13 mouse cellular contexts compared by ENCODE assay signal in genomic region chr5:106447951-106448797, GRCm38 (mm10). TPM values are rescaled to one million over a fixed set of nuclear protein-coding genes. Genes with fewer than 3 reads are reported as not detected.
DNase-seq lines count a peak whose midpoint lies in the region; ATAC-seq lines count a peak whose summit lies in the region.
"Had no signal": no experiment of that assay in that cellular context is flagged by ENCODE, and none has a peak within 500 bp of the region (broad histone marks: within the 10 kb centered on the region; RNA-seq: fewer than 3 reads in every experiment).

No protein-coding gene starts in this region.

- no peaks in the 10 kb centered on the region; the same call in 1 of the 2 replicates for H3K4me1 ChIP-seq in hindbrain, embryonic 11.5 days (replicated peaks; ENCODE audit: control insufficient read depth, insufficient read depth, low read length)
- H3K4me1 ChIP-seq in kidney, embryonic 15.5 days, result peaks cover 6% of the 10 kb centered on the region; the same call in 1 of the 2 replicates

- DNase-seq in embryo, embryonic 10.5 days (ENCODE audit: low spot score), result peak; percentile 26
- no peak for DNase-seq in embryo, embryonic 10 days (ENCODE audit: low spot score)
- DNase-seq in cerebellum, adult 9-10 months, result peak; percentile 55
- DNase-seq in hindbrain, embryonic 11.5 days (ENCODE audit: low spot score), result peak; percentile 58
- peak; percentile 52 for DNase-seq in neural tube, embryonic 10.5 days (ENCODE audit: extremely low spot score, low spot score)
- no peak for DNase-seq in kidney, postnatal 10 days
- no peak for DNase-seq in gastrocnemius, postnatal 25 days
- DNase-seq: heart, adult 2 months had no signal

- no peak overlapping the region for H3K9ac ChIP-seq in hindbrain, embryonic 11.5 days (ENCODE audit: low read depth, low read length)
- no peak overlapping the region for H3K9ac ChIP-seq in kidney, embryonic 15.5 days
- H3K9ac ChIP-seq: liver, embryonic 14.5 days had no signal

- H3K27ac ChIP-seq in hindbrain, embryonic 11.5 days (ENCODE audit: low read depth, low read length), result no peak overlapping the region
- H3K27ac ChIP-seq in kidney, embryonic 15.5 days, result no peak overlapping the region
- H3K27ac ChIP-seq: heart, adult 2 months; liver, embryonic 14.5 days had no signal

- no peak for ATAC-seq in hindbrain, embryonic 11.5 days (ENCODE audit: low FRiP score)
- no peak for ATAC-seq in kidney, embryonic 15.5 days (replicated peaks; ENCODE audit: low FRiP score)

- 2% methylated on average over 50 of the region's 50 CpGs for WGBS in hindbrain, embryonic 11.5 days
- 3% methylated on average over 50 of the region's 50 CpGs for WGBS in kidney, embryonic 15.5 days

- peak overlapping the region; percentile 7; the same call in 1 of the 2 replicates for H3K4me2 ChIP-seq in hindbrain, embryonic 11.5 days (replicated peaks; ENCODE audit: low read depth, low read length)
- no peak overlapping the region; the same call in 1 of the 2 replicates for H3K4me2 ChIP-seq in kidney, embryonic 15.5 days

- H3K9me3 ChIP-seq in hindbrain, embryonic 11.5 days (ENCODE audit: control insufficient read depth, low read length), result no peaks in the 10 kb centered on the region
- H3K9me3 ChIP-seq in kidney, embryonic 15.5 days (replicated peaks), result no peaks in the 10 kb centered on the region

- H3K4me3 ChIP-seq in hindbrain, embryonic 11.5 days (ENCODE audit: low read depth, low read length), result no peak overlapping the region
- no peak overlapping the region for H3K4me3 ChIP-seq in kidney, embryonic 15.5 days (replicated peaks)
- H3K4me3 ChIP-seq: heart, adult 2 months had no signal

- peaks cover 67% of the 10 kb centered on the region for H3K27me3 ChIP-seq in hindbrain, embryonic 11.5 days (ENCODE audit: control insufficient read depth, insufficient read depth, low read length)
- H3K27me3 ChIP-seq in kidney, embryonic 15.5 days, result peaks cover 96% of the 10 kb centered on the region

- no peaks in the 10 kb centered on the region for H3K36me3 ChIP-seq in hindbrain, embryonic 11.5 days (ENCODE audit: control insufficient read depth, insufficient read depth, low read length)
- no peaks in the 10 kb centered on the region for H3K36me3 ChIP-seq in kidney, embryonic 15.5 days

RNA-seq across cellular contexts. Expression of gene Barhl2, which starts 9.8 kb away (rescaled TPM):
- 2.0 and 3.3 TPM in 2 replicates for polyA plus RNA-seq in hindbrain, embryonic 11.5 days (2014; fragmentation: Nextera tagmentation; extraction: Ambion mirVana)
- polyA plus RNA-seq in kidney, embryonic 15.5 days (2015; fragmentation: Nextera tagmentation; extraction: Ambion mirVana), result not detected in 2 replicates
- total RNA-seq in gastrocnemius, postnatal 25 days (2021), result not detected
- total RNA-seq: heart, adult 2 months had no signal
- polyA plus RNA-seq: heart, adult 2 months; intestine, embryonic 14.5 days; Patski; stomach, embryonic 14.5 days had no signal

Comparison
In these comparisons a context has a peak if more than half of its experiments do, and no peak if none do; other contexts are left out.
1. DNase-seq: peak in embryo, embryonic 10.5 days (single experiment), cerebellum, adult 9-10 months (single experiment), hindbrain, embryonic 11.5 days (single experiment) and neural tube, embryonic 10.5 days (single experiment); none in embryo, embryonic 10 days (single experiment), kidney, postnatal 10 days (single experiment) and gastrocnemius, postnatal 25 days (single experiment).